Mouse (Mus musculus) lung, postnatal 0 days (tissue): ENCODE measurements around the gene Dck.

Experiments
- CTCF ChIP-seq: IDR thresholded peaks from 2 replicates; pipeline ENCODE4 v1.5.1; 2016; ENCODE audit warnings: antibody characterized with exemption, mild to moderate bottlenecking
- EP300 ChIP-seq: IDR thresholded peaks from 2 replicates; pipeline ENCODE4 v1.6.1; 2016; ENCODE audit warnings: antibody characterized with exemption, mild to moderate bottlenecking, control low read depth

DNA sequence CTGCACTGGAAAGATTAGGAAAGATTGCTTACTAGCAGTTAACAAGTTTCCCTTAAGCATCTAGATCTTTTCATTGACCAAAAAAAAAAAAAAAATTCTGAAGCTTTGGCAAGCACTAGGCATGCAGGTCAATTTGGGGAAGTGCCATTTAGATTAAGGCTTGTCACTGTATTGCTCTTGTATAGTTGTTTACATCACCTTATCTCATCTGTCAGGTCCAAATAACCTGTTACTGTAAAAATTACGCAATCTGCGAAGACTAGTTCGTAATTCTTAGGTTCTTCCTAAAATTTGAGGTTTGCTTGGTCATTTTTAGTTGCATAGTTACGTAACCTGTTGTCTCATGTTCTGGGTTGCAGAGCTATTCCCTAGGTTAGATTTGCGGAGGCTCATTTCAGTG is 2.1 kb downstream of the Dck start:
- no peak for TF ChIP-seq CTCF
- TF ChIP-seq EP300 = no peak
